Mouse (Mus musculus) kidney, embryonic 16.5 days (tissue): ENCODE measurements around the gene Nat8f4. TPM values are rescaled to one million over a fixed set of nuclear protein-coding genes. Genes with fewer than 3 reads are reported as not detected.
"Not testable (repeated sequence)": the region's sequence is repeated elsewhere in the genome, so short reads cannot be mapped to it uniquely, and the experiment has no call there.

ENCODE experiments used
- ATAC-seq: fragments of 200-750 bp; cut with Nextera tagmentation; 2 replicates; pipeline ENCODE4 v1.8.0; 2017; ENCODE audit warnings: moderate TSS enrichment; ENCODE audit not compliant: low FRiP score, low TSS enrichment
- H3K27ac ChIP-seq: fragments of 300-500 bp; sonication (generic); 2 replicates; pipeline ENCODE4 v1.5.1; 2014; ENCODE audit warnings: low read length
- H3K27me3 ChIP-seq: fragments of 300-500 bp; sonication (generic); 2 replicates; pipeline ENCODE4 v1.6.1; 2014; ENCODE audit warnings: low read length, control low read depth, mixed read lengths; ENCODE audit not compliant: insufficient read depth
- H3K36me3 ChIP-seq: fragments of 300-500 bp; sonication (generic); 2 replicates; pipeline ENCODE4 v1.6.1; 2014; ENCODE audit warnings: low read length, control low read depth, mixed read lengths; ENCODE audit not compliant: insufficient read depth
- H3K4me1 ChIP-seq: fragments of 300-500 bp; sonication (generic); 2 replicates; pipeline ENCODE4 v1.6.1; 2014; ENCODE audit warnings: low read length, control low read depth, mixed read lengths; ENCODE audit not compliant: insufficient read depth
- H3K4me2 ChIP-seq: fragments of 300-500 bp; sonication (generic); replicated peaks from 2 replicates; pipeline ENCODE4 v1.6.1; 2014; ENCODE audit warnings: low read depth, low read length
- H3K4me3 ChIP-seq: fragments of 300-500 bp; sonication (generic); 2 replicates; pipeline ENCODE4 v1.5.1; 2014; ENCODE audit warnings: mild to moderate bottlenecking, low read length
- H3K9ac ChIP-seq: fragments of 300-500 bp; sonication (generic); replicated peaks from 2 replicates; pipeline ENCODE4 v1.6.1; 2014; ENCODE audit warnings: low read length
- H3K9me3 ChIP-seq: fragments of 300-500 bp; sonication (generic); 2 replicates; pipeline ENCODE4 v1.6.1; 2016; ENCODE audit warnings: low read length, control low read depth
- WGBS: fragments of 180-500 bp; shearing (Covaris S2); extraction: QIAGEN DNeasy Blood & Tissue Kit; methylation state at CpG from one replicate; pipeline ENCODE4 v1.1.7; 2014; 5-methylcytosine and 5-hydroxymethylcytosine counted together
- polyA plus RNA-seq: library from polyadenylated mRNA; unstranded; fragments of >200 nt; fragmentation: Nextera tagmentation; extraction: Ambion mirVana; gene quantifications from 2 replicates; pipeline ENCODE4 v1.2.1, GENCODE M21; 2015

Gene Nat8f4
- polyA plus RNA-seq, 1 experiment from 2014 or later, result 8.6 TPM

DNA sequence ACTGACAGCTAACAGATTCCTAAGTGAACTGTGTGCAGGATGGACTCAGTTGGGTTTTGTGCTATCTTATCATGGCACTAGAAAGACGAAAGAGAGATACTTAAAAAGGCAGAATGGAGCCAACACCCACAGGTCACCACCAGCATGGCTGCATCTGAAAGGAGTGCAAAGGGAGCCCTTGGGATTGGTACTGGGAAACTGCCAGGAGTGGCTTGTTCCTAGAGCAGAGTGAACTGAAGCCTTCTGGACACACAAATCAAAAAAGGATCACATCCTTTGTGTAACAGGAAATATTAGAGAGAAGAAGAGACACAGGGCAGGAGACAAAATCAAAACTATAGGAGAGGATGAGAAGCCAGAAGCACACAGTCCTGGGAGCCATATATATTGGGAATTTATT, 37.7 kb downstream of the Nat8f4 start:
- not testable (repeated sequence) for H3K9ac ChIP-seq, H3K27ac ChIP-seq, H3K4me3 ChIP-seq, H3K4me2 ChIP-seq, H3K9me3 ChIP-seq, ATAC-seq, H3K27me3 ChIP-seq, H3K4me1 ChIP-seq, H3K36me3 ChIP-seq
- WGBS, result 80% methylated on average over 1 of the region's 1 CpGs

DNA sequence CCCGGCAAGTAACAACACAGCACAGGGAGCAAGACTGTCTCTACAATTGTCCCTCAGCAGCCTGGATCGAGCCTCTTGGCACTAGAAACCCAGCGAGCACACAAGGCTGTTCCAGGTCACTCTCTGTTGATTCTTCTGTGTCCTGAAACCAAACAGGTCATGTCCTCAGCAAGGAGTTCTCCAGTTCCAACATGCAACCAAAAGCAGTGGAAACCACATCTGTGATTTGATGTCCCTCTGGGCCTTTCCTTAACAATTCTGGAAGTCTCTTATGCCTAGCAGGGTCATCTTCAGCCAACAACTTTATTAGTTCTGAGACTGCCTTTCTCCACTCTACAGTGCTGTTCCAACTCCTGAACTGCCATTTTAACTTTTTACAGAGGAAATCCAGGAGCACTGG, 38.5 kb downstream of the Nat8f4 start:
- ATAC-seq, H3K9ac ChIP-seq, H3K4me1 ChIP-seq, H3K9me3 ChIP-seq, H3K27me3 ChIP-seq, H3K36me3 ChIP-seq, H3K27ac ChIP-seq, H3K4me3 ChIP-seq, H3K4me2 ChIP-seq: not testable (repeated sequence)
- WGBS, result 88% methylated on average over 3 of the region's 3 CpGs

DNA sequence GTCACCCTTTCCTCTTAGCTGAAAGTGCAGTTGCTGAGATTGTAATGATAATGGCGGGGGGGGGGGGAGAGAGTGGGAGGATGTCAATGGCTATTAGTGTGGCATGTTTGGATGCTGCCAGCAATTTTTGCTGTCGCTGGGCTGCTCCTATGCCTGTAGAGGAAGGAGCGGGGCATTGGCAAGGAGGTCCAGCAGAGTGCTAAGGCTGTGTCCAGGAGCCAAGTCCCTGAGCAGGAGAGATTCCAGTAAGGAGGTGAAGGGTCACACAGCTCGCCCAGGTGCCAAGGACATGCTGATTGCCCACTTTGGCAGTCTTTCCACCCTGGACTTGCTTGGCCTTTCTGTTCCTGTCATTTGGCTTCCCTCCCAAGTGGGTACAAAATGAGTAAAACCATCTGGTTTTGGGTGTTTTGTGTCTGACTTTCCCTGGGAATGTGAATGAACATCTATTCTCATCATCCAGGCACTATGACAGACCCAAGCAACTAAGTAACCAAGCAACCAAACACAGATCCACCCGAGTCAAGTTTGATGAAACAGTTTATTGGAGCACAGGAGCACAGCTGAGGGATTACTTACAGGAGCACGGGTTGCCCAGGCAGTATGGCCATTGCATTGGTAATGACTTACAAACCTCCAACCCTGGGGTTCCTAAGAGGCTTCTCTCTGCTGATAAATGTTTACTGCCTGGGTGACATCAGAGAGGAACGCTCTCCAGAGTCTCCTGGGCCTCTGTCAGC, 39.6 kb downstream of the Nat8f4 start:
- H3K36me3 ChIP-seq, H3K9ac ChIP-seq, ATAC-seq, H3K27ac ChIP-seq, H3K4me2 ChIP-seq, H3K9me3 ChIP-seq, H3K4me3 ChIP-seq, H3K27me3 ChIP-seq, H3K4me1 ChIP-seq: not testable (repeated sequence)
- 81% methylated on average over 5 of the region's 7 CpGs for WGBS

DNA sequence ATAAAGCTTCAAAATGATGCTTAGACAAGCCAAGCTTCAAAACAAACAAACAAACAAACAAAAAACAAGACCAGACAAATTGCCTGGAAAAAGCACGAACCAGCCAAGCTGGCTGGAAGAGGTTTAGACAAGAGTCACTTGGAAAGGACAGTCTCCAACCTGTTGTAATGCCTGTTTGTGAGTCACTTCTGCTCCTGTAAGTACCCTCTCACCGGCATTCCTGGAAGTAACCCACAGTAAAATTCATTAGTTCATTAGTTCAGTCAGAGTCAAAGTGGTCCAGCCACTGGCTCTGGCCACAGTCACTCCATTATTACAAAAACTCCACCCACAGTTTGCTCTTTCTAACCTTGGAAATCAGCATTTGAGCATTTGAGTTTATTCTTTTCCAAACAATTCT, 40.8 kb downstream of the Nat8f4 start:
- H3K36me3 ChIP-seq, result no peaks in the 10 kb centered on the region
- no peak overlapping the region for H3K4me3 ChIP-seq
- no peaks in the 10 kb centered on the region for H3K9me3 ChIP-seq
- no peak overlapping the region for H3K9ac ChIP-seq
- H3K4me2 ChIP-seq, result no peak overlapping the region
- WGBS, result 79% methylated on average over 2 of the region's 2 CpGs
- H3K4me1 ChIP-seq, result peaks cover 6% of the 10 kb centered on the region; the same call in 1 of the 2 replicates
- ATAC-seq, result no peak
- H3K27ac ChIP-seq, result no peak overlapping the region
- H3K27me3 ChIP-seq, result no peaks in the 10 kb centered on the region

DNA sequence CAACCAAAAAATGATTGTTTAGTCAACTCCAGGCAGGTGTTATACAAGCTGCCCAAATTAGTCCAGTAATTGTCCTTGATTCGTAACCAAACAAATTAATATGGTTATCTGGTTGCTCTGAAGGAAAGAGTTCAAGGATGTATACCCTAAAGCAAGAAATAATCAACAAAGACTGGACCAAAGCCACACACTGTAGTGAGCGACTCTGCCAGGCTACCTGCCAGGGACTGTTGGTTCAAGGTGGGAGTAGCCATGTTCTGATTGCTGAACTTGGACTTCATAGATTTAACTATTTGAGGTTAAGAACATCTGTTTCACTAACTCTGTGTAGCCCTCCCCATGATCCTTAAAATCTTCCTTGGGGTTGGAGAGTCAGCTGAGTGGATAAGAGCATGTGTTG, 41.5 kb downstream of the Nat8f4 start:
- ATAC-seq, result no peak
- H3K9ac ChIP-seq, result no peak overlapping the region
- no peaks in the 10 kb centered on the region for H3K4me1 ChIP-seq
- 89% methylated on average over 2 of the region's 2 CpGs for WGBS
- no peak overlapping the region for H3K27ac ChIP-seq
- no peaks in the 10 kb centered on the region for H3K9me3 ChIP-seq
- no peak overlapping the region for H3K4me3 ChIP-seq
- no peaks in the 10 kb centered on the region for H3K36me3 ChIP-seq
- no peaks in the 10 kb centered on the region for H3K27me3 ChIP-seq
- no peak overlapping the region for H3K4me2 ChIP-seq

DNA sequence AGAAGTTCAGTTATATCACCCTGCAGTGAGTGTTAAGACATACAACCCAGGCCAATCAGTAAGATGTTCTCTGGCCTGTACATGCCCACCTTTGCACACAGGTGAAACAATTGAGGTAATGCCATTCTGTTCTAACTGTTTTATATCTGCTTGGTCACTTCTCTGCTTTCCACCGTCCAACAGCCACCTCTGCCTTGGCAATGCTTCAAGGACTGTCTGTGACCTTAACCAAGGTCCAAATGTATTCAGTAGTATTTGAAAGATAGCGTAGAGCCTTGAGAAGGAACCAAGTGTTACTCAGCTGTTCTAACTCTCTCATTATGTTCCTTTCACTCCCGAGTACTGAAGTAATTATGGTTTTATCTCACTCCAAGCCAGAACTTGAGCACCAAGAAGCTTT, 42.1 kb downstream of the Nat8f4 start:
- no peaks in the 10 kb centered on the region for H3K27me3 ChIP-seq
- 83% methylated on average over 3 of the region's 3 CpGs for WGBS

DNA sequence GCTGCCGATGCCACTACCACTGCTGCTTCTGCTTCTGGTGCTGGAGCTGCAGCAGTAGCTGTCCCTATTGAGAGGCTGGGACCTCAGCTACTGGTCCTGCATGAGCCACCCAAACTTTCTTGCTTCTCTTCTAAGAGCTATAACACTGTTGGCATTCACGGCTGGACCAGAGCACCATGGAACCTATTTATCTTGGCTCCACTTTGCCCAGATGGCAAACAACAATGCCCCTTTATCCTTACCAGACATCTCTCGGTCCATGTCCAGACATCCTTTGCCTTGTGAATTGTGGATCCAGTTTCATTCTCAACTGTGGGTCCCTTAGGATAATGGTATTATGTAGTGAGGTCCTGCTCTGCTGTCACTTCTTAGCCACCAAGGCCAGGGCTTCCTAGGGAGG, 43.4 kb downstream of the Nat8f4 start:
- ATAC-seq, result no peak
- Histone ChIP-seq H3K4me1 (no peaks in the 10 kb centered on the region), H3K4me3 (no peak overlapping the region), H3K36me3 (no peaks in the 10 kb centered on the region), H3K27ac (no peak overlapping the region), H3K4me2 (no peak overlapping the region), H3K9me3 (no peaks in the 10 kb centered on the region), H3K27me3 (no peaks in the 10 kb centered on the region), H3K9ac (no peak overlapping the region)
- WGBS, result 81% methylated on average over 3 of the region's 3 CpGs

More for the DNA sequence above, 42.1 kb downstream of the Nat8f4 start:
- Histone ChIP-seq H3K4me2 (no peak overlapping the region), H3K27ac (no peak overlapping the region), H3K9ac (no peak overlapping the region), H3K4me1 (no peaks in the 10 kb centered on the region), H3K9me3 (no peaks in the 10 kb centered on the region), H3K36me3 (no peaks in the 10 kb centered on the region), H3K4me3 (no peak overlapping the region)
- ATAC-seq, result no peak

DNA sequence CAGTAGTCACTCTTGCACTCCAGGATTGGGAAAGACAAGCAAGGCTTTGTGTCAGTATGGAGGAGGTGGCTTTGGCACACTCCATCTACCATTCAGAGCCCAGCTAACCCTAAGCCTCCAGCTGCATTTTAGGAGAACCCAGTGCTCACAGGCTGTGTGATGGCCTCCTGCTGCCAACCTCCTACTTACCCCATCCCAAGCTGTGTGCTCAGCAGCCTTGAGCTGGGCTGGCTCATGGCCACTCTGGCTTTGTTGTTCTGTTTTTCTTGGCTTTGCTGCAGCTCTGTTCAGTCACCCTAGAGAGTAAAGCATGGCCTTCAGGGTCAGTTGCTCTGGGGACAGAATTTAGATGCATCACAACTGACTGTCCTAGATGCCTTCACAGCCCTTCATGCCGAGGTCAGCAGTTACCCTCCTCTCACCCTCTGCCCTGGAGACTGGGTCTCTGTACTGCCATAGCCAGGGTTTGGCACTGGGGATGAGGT, 48.4 kb downstream of the Nat8f4 start:
- Histone ChIP-seq H3K27ac (no peak overlapping the region), H3K4me2 (no peak overlapping the region), H3K9ac (no peak overlapping the region), H3K4me3 (no peak overlapping the region), H3K9me3 (no peaks in the 10 kb centered on the region), H3K27me3 (no peaks in the 10 kb centered on the region), H3K36me3 (no peaks in the 10 kb centered on the region), H3K4me1 (no peaks in the 10 kb centered on the region)
- ATAC-seq, result peak; percentile 78
- WGBS, result 67% methylated on average over 1 of the region's 1 CpGs

DNA sequence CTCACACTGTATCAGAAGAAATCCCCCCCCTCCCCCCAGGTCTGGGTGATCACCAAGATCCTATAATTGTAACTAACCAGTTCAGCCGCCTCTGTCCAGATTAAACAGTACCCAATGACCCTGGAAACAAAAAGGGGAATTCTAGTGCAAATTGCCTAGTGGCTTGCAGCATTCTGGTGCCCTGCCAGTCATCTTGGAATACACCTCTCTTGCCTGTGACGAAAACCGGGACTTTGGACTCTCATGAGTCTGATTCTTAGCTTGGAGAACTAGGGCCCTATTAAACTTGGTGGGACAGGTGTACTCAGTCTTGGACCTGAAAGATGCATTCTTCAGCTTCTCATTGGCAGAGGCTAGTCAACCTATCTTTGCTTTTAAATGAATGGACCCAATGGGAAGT, 51.2 kb downstream of the Nat8f4 start:
- Histone ChIP-seq H3K9me3 (no peaks in the 10 kb centered on the region), H3K27ac (no peak overlapping the region), H3K27me3 (no peaks in the 10 kb centered on the region), H3K4me1 (no peaks in the 10 kb centered on the region), H3K9ac (no peak overlapping the region), H3K4me2 (no peak overlapping the region), H3K4me3 (no peak overlapping the region), H3K36me3 (no peaks in the 10 kb centered on the region)
- ATAC-seq, result no peak
- 74% methylated on average over 3 of the region's 3 CpGs for WGBS

DNA sequence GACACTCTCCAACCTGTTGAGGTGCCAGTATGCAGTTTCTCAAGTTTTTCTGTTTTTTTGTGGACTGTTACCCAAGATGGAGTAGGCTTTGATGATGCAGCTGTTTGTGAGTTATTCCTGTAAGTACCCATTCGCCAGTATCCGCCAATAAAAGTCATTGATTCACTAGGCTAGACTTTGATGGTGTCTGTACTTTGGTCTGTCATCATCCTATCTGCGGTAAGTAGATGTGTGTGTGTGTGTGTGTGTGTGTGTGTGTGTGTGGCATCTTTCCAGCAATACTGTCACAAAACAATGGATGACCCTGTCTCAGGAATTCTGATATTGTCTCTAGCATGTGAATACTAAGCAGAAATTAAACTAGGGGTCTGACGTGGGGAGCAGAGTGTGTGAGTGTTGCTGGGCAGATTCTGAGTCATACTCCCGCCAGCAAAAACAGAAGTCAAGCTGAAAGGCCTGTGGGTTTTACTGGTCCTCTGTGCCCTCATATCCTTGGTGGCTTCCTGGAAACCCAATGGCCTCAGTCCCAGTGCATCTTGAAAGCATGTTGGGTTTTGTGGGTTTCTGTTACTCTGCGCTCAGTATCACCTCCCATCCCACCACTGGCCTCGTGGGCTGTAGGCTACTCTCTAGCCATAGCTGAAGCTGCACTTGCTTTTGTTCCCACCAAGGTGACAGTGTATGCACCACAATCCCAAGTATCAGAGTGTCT, 53.5 kb downstream of the Nat8f4 start:
- ATAC-seq, result no peak
- no peaks in the 10 kb centered on the region for H3K4me1 ChIP-seq
- H3K27ac ChIP-seq, result no peak overlapping the region
- no peaks in the 10 kb centered on the region for H3K36me3 ChIP-seq
- H3K4me2 ChIP-seq, result no peak overlapping the region
- no peaks in the 10 kb centered on the region for H3K9me3 ChIP-seq
- H3K4me3 ChIP-seq, result no peak overlapping the region
- 86% methylated on average over 7 of the region's 7 CpGs for WGBS
- H3K27me3 ChIP-seq, result no peaks in the 10 kb centered on the region
- H3K9ac ChIP-seq, result no peak overlapping the region
